Mouse (Mus musculus) cerebellum, postnatal 4 days (tissue): ENCODE measurements at regions not wholly inside any gene's neighbourhood (a gene's known extent, or its start where the extent isn't known, plus 50 kb on each side); places are given as distances from the start of the nearest gene placed in this dataset.

Experiments used
- DNase-seq, 2 experiments: peaks; one replicate each; pipeline ENCODE4 v3.0.0; 2022; ENCODE audit warnings: low spot score in 2 of 2, mixed read lengths in 1 of 2

- DNase-seq = no peak
These were observed 800.8 kb upstream of the Tenm2 start for GRCm38 (mm10) chr11:38036582-38036981.

GRCm38 (mm10) chr11:38034526-38035286, 798.9 kb upstream of the Tenm2 start:
- no peak for DNase-seq

- DNase-seq = no peak
These were observed 785.9 kb upstream of the Tenm2 start for GRCm38 (mm10) chr11:38021704-38022103.

GRCm38 (mm10) chr11:37978131-37978530, 742.4 kb upstream of the Tenm2 start:
- no peak for DNase-seq

- DNase-seq = no peak
These were observed 700.8 kb upstream of the Tenm2 start for GRCm38 (mm10) chr11:37936439-37937134.

GRCm38 (mm10) chr11:37913161-37913560, 677.4 kb upstream of the Tenm2 start:
- DNase-seq = no peak

GRCm38 (mm10) chr11:37904991-37905390, 669.2 kb upstream of the Tenm2 start:
- DNase-seq = peak in 1 of 2 experiments; percentile 3

- no peak for DNase-seq
These were observed 661.9 kb upstream of the Tenm2 start for GRCm38 (mm10) chr11:37897713-37898112.

- DNase-seq = no peak
These were observed 647.0 kb upstream of the Tenm2 start for GRCm38 (mm10) chr11:37882717-37883116.

- no peak for DNase-seq
These were observed 601.5 kb upstream of the Tenm2 start for GRCm38 (mm10) chr11:37837301-37837700.

- DNase-seq = no peak
These were observed 595.2 kb upstream of the Tenm2 start for GRCm38 (mm10) chr11:37830975-37831374.

GRCm38 (mm10) chr11:37806761-37807160, 571.0 kb upstream of the Tenm2 start:
- DNase-seq = no peak

- no peak for DNase-seq
These were observed 563.1 kb upstream of the Tenm2 start for GRCm38 (mm10) chr11:37798783-37799318.

GRCm38 (mm10) chr11:37772481-37773089, 536.8 kb upstream of the Tenm2 start:
- DNase-seq = no peak

- no peak for DNase-seq
These were observed 535.1 kb upstream of the Tenm2 start for GRCm38 (mm10) chr11:37770881-37771280.

GRCm38 (mm10) chr11:37768121-37768520, 532.4 kb upstream of the Tenm2 start:
- no peak for DNase-seq

GRCm38 (mm10) chr11:37735992-37736391, 500.2 kb upstream of the Tenm2 start:
- DNase-seq = no peak

- no peak for DNase-seq
These were observed 499.7 kb upstream of the Tenm2 start for GRCm38 (mm10) chr11:37735501-37735900.

- DNase-seq = no peak
These were observed 461.2 kb upstream of the Tenm2 start for GRCm38 (mm10) chr11:37696981-37697380.

- no peak for DNase-seq
These were observed 442.9 kb upstream of the Tenm2 start for GRCm38 (mm10) chr11:37678484-37679193.

GRCm38 (mm10) chr11:37671320-37671719, 435.6 kb upstream of the Tenm2 start:
- DNase-seq = no peak

GRCm38 (mm10) chr11:37666925-37667324, 431.2 kb upstream of the Tenm2 start:
- no peak for DNase-seq
